Mouse (Mus musculus) liver, embryonic 14.5 days (tissue): Measurements from ENCODE around the gene Nfyb. TPM values are rescaled to one million over a fixed set of nuclear protein-coding genes. Genes with fewer than 3 reads are reported as not detected.
A peak's percentile ranks its signal among the peaks of the same experiment; 100 is the strongest.

ENCODE experiments used
- ATAC-seq: fragments of 200-750 bp; cut with Nextera tagmentation; 2 replicates; pipeline ENCODE4 v1.8.0; 2017; ENCODE audit warnings: moderate number of reproducible peaks, mild to moderate bottlenecking, moderate library complexity; ENCODE audit not compliant: insufficient read depth
- DNase-seq, 3 experiments: peaks; one replicate each; pipeline ENCODE4 v3.0.0-alpha.2; 2012 to 2013; ENCODE audit warnings: low read depth in 3 of 3, low spot score in 3 of 3
- H3K27ac ChIP-seq: fragments of 300-500 bp; sonication (generic); 2 replicates; pipeline ENCODE4 v1.5.1; 2014; ENCODE audit warnings: moderate library complexity, mild to moderate bottlenecking, control low read depth, inconsistent platforms
- H3K27me3 ChIP-seq: fragments of 300-500 bp; sonication (generic); 2 replicates; pipeline ENCODE4 v1.6.1; 2014; ENCODE audit warnings: mild to moderate bottlenecking, low read length, moderate library complexity; ENCODE audit not compliant: control insufficient read depth, insufficient read depth
- H3K36me3 ChIP-seq: fragments of 300-500 bp; sonication (generic); replicated peaks from 2 replicates; pipeline ENCODE4 v1.6.1; 2014; ENCODE audit warnings: low read depth; ENCODE audit not compliant: control insufficient read depth, insufficient read depth
- H3K4me1 ChIP-seq, 2 experiments: fragments of 200-500 bp in 1 of 2; fragments of 300-500 bp in 1 of 2; sonication (generic) in 1 of 2; replicated peaks; 2 replicates each; pipeline ENCODE4 v1.6.1; 2012 to 2014; ENCODE audit warnings: antibody characterized with exemption in 1 of 2, inconsistent platforms in 1 of 2, low read length in 1 of 2; ENCODE audit not compliant: control insufficient read depth in 2 of 2, insufficient read depth in 2 of 2
- H3K4me2 ChIP-seq: fragments of 300-500 bp; sonication (generic); 2 replicates; pipeline ENCODE4 v1.6.1; 2014; ENCODE audit warnings: low read depth, mild to moderate bottlenecking, control low read depth, moderate library complexity
- H3K4me3 ChIP-seq, 2 experiments: fragments of 200-500 bp in 1 of 2; fragments of 300-500 bp in 1 of 2; sonication (generic) in 1 of 2; 2 replicates each; pipeline ENCODE4 v1.5.1; 2012 to 2014; ENCODE audit warnings: low read depth in 2 of 2, low read length in 2 of 2, mild to moderate bottlenecking in 2 of 2, control low read depth in 1 of 2, inconsistent platforms in 1 of 2, moderate library complexity in 1 of 2; ENCODE audit not compliant: insufficient read depth in 1 of 2
- H3K9ac ChIP-seq: fragments of 300-500 bp; sonication (generic); replicated peaks from 2 replicates; pipeline ENCODE4 v1.6.1; 2014; ENCODE audit warnings: mild to moderate bottlenecking, control low read depth, moderate library complexity
- H3K9me3 ChIP-seq: fragments of 300-500 bp; sonication (generic); 2 replicates; pipeline ENCODE4 v1.6.1; 2016; ENCODE audit warnings: low read length, mixed read lengths; ENCODE audit not compliant: control insufficient read depth
- CTCF ChIP-seq: IDR thresholded peaks from 2 replicates; pipeline ENCODE4 v1.5.1; 2016; ENCODE audit warnings: antibody characterized with exemption, low read depth, control low read depth
- EP300 ChIP-seq: IDR thresholded peaks from 2 replicates; pipeline ENCODE4 v1.6.1; 2016; ENCODE audit warnings: antibody characterized with exemption, low read depth
- WGBS: fragments of 180-500 bp; shearing (Covaris S2); extraction: QIAGEN DNeasy Blood & Tissue Kit; methylation state at CpG from one replicate; pipeline ENCODE4 v1.1.7; 2014; ENCODE audit not compliant: insufficient replicate concordance; 5-methylcytosine and 5-hydroxymethylcytosine counted together
- polyA plus RNA-seq, 2 experiments: library from polyadenylated mRNA; depleted of rRNA in 1 of 2; stranded (reverse) in 1 of 2; unstranded in 1 of 2; fragments of >200 nt; fragmentation: Nextera tagmentation in 1 of 2; extraction: Ambion mirVana in 1 of 2; gene quantifications; 2 replicates each; pipeline versions ENCODE4 v1.2.1 to v1.2.3; 2012 to 2014

Nfyb gene
- polyA plus RNA-seq, 2 experiments, result 22.0 to 31.9 TPM

DNA sequence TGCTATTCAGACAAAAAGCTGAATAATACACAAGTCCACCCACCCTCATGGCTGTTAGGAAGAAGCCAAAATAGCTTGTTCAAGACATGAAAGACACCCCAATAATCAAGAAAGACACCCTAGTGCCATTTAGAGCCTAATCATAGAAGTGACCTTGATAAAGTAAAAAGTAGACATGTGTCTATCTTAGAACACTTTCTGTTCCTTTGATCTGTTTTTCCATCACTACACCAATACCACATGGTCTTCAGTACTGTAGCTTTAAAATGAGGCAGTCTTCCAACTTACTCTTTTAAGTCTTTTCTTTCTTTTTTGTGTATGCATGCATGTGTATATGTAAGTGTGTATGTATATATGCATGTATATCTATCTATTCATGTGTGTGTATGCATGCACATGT lies 16.9 kb upstream of the Nfyb start:
- peaks cover 22 to 45% of the 10 kb centered on the region in 2 experiments for H3K4me1 ChIP-seq
- no peak for TF ChIP-seq EP300
- ATAC-seq (no peak), DNase-seq (no peak)
- H3K36me3 ChIP-seq, result no peaks in the 10 kb centered on the region
- no peak overlapping the region for H3K4me2 ChIP-seq
- no peak overlapping the region for H3K4me3 ChIP-seq
- H3K27ac ChIP-seq, result no peak overlapping the region
- no peak overlapping the region for H3K9ac ChIP-seq
- no peaks in the 10 kb centered on the region for H3K9me3 ChIP-seq
- H3K27me3 ChIP-seq, result no peaks in the 10 kb centered on the region

DNA sequence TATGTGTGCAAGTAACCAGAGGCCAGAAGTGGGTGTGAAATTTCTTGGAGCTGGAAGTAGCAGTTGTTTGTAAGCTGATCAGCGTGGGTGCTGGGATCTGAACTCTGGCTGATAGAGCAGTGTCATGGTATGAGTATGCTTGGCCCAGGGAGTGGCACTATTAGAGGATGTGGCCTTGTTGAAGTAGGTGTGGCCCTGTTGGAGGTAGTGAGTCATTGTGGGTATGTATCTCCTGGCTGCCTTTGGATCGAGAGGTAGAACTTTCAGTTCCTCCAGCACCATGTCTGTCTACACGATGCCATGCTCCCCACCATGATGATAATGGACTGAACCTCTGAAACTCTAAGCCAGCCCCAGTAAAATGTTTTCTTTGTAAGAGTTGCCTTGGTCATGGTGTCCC lies 16.4 kb upstream of the Nfyb start:
- DNase-seq (no peak), ATAC-seq (peak; percentile 74)
- 47% methylated on average over 3 of the region's 3 CpGs for WGBS
- H3K27me3 ChIP-seq, result no peaks in the 10 kb centered on the region
- H3K9ac ChIP-seq, result no peak overlapping the region
- H3K27ac ChIP-seq, result no peak overlapping the region
- no peaks in the 10 kb centered on the region for H3K36me3 ChIP-seq
- no peak overlapping the region for H3K4me3 ChIP-seq
- peaks cover 22 to 45% of the 10 kb centered on the region in 2 experiments for H3K4me1 ChIP-seq
- H3K9me3 ChIP-seq, result no peaks in the 10 kb centered on the region
- TF ChIP-seq CTCF, result no peak
- no peak for TF ChIP-seq EP300
- no peak overlapping the region for H3K4me2 ChIP-seq

DNA sequence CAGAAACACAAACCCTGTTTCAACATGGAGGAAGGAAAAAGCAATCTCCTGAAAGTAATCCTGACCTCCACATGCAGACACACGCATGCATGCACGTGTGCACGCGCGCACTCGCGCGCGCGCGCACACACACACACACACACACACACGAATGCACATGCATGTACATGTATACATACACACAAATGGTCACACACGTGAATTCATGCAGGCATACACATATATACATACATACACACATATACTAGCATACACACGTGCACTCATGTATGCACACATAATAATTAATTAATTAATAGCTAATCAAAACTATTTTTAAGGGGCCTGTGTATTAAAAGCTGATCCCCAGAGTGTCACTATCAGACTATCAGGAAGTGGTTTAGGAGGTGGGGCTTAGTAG lies 15.9 kb upstream of the Nfyb start:
- H3K4me3 ChIP-seq, result no peak overlapping the region
- H3K27ac ChIP-seq, result no peak overlapping the region
- 90% methylated on average over 14 of the region's 14 CpGs for WGBS
- H3K4me1 ChIP-seq, result peaks cover 22 to 45% of the 10 kb centered on the region in 2 experiments
- DNase-seq (no peak), ATAC-seq (no peak)
- TF ChIP-seq CTCF (no peak), EP300 (no peak)
- no peaks in the 10 kb centered on the region for H3K9me3 ChIP-seq
- H3K27me3 ChIP-seq, result no peaks in the 10 kb centered on the region
- H3K36me3 ChIP-seq, result no peaks in the 10 kb centered on the region
- H3K9ac ChIP-seq, result no peak overlapping the region
- no peak overlapping the region for H3K4me2 ChIP-seq

DNA sequence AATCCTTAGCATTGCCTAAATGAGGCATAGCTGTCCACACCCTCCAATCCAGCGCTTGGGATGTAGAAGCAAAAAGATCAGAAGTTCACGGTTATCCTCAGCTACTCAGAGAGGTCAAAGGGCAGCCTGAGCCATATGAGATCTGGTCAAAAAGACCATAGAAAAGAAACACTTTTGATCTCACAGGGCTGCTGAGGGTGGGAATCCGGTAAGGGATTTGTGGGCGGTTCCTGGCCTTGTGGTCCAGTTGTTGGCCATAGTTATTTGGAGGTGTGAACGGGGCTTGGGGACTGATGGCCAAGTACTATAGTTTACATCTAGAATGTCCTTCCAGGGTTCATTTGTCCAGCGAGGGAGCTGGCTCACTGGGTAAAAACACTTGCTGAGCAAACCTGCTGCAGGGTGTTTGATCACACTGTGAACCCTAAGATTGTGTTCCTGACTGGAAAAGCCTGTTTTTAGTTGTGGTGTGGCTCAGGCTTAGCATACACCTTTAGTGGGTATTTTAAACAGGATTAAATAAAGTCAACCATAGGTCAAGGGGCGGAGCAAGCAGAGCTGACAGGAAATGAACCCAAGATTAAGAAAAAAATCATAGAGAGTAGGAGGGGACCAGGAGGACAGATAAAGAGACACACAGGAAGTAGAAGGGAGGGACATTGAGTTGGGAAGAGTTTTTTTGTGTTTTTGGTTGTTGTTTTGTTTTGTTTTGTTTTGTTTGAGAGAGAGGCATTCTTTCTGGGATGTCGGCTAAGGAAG lies 15.0 kb upstream of the Nfyb start:
- H3K4me1 ChIP-seq, result peaks cover 22 to 45% of the 10 kb centered on the region in 2 experiments
- no peak for TF ChIP-seq CTCF
- no peak for TF ChIP-seq EP300
- no peak overlapping the region for H3K4me2 ChIP-seq
- H3K4me3 ChIP-seq, result no peak overlapping the region
- no peaks in the 10 kb centered on the region for H3K36me3 ChIP-seq
- no peak overlapping the region for H3K27ac ChIP-seq
- WGBS, result 74% methylated on average over 8 of the region's 8 CpGs
- no peaks in the 10 kb centered on the region for H3K27me3 ChIP-seq
- H3K9ac ChIP-seq, result no peak overlapping the region
- ATAC-seq (no peak), DNase-seq (no peak)
- H3K9me3 ChIP-seq, result no peaks in the 10 kb centered on the region

DNA sequence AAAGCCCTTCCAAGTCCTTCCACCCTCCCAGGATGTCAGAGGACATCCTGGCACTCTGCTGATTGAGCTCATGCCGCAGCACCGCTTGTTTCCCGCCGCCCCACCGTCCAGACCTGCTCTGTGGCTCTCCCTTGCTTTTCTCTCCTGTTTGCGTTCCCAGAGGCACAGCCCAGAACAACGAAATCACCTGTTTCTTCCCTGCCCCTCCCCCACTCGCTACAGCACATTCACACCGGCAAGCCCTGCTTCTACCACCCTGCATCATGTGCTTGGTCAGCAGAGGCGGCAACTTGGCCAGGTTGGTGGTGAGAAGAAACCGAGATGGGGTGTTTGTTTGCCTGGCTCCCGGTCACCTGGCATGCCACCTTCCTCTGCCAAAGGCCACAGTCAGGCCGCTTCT lies 13.9 kb upstream of the Nfyb start:
- Histone ChIP-seq H3K9me3 (no peaks in the 10 kb centered on the region), H3K4me2 (peak overlapping the region; percentile 18; the same call in 1 of the 2 replicates), H3K27ac (no peak overlapping the region), H3K9ac (no peak overlapping the region; the same call in 1 of the 2 replicates), H3K4me3 (no peak overlapping the region), H3K4me1 (peaks cover 22 to 42% of the 10 kb centered on the region in 2 experiments), H3K36me3 (no peaks in the 10 kb centered on the region), H3K27me3 (no peaks in the 10 kb centered on the region)
- 54% methylated on average over 13 of the region's 13 CpGs for WGBS
- ATAC-seq (no peak), DNase-seq (no peak)
- TF ChIP-seq CTCF (no peak), EP300 (no peak)
